Mouse (Mus musculus) heart, embryonic 14.5 days (tissue): ENCODE data around the gene Actr1b. TPM values are rescaled to one million over a fixed set of nuclear protein-coding genes. Genes with fewer than 3 reads are reported as not detected.

ENCODE experiments used
- ATAC-seq: fragments of 200-750 bp; cut with Nextera tagmentation; 2 replicates; pipeline ENCODE4 v1.8.0; 2017; ENCODE audit warnings: low read depth, moderate TSS enrichment; ENCODE audit not compliant: insufficient number of reproducible peaks, insufficient read depth, low FRiP score
- H3K27ac ChIP-seq, 2 experiments: fragments of 200-500 bp in 1 of 2; fragments of 300-500 bp in 1 of 2; sonication (generic) in 1 of 2; replicated peaks in 1 of 2; 2 replicates each; pipeline ENCODE4 v1.5.1; 2012 to 2014; ENCODE audit warnings: low read depth in 2 of 2, low read length in 2 of 2, control low read depth in 1 of 2, mild to moderate bottlenecking in 1 of 2, mixed read lengths in 1 of 2; ENCODE audit not compliant: control insufficient read depth in 1 of 2, insufficient read depth in 1 of 2
- H3K27me3 ChIP-seq: fragments of 300-500 bp; sonication (generic); 2 replicates; pipeline ENCODE4 v1.6.1; 2014; ENCODE audit warnings: mild to moderate bottlenecking, low read length, control low read depth; ENCODE audit not compliant: control insufficient read depth, insufficient read depth
- H3K36me3 ChIP-seq: fragments of 300-500 bp; sonication (generic); 2 replicates; pipeline ENCODE4 v1.6.1; 2014; ENCODE audit warnings: mild to moderate bottlenecking, control low read depth, low read length, mixed read lengths; ENCODE audit not compliant: control insufficient read depth, insufficient read depth
- H3K4me1 ChIP-seq, 2 experiments: fragments of 200-500 bp in 1 of 2; fragments of 300-500 bp in 1 of 2; sonication (generic) in 1 of 2; 2 replicates each; pipeline ENCODE4 v1.6.1; 2012 to 2014; ENCODE audit warnings: low read length in 2 of 2, control low read depth in 1 of 2, mixed read lengths in 1 of 2; ENCODE audit not compliant: control insufficient read depth in 2 of 2, insufficient read depth in 2 of 2
- H3K4me2 ChIP-seq: fragments of 300-500 bp; sonication (generic); 2 replicates; pipeline ENCODE4 v1.6.1; 2014; ENCODE audit warnings: mild to moderate bottlenecking, low read length
- H3K4me3 ChIP-seq, 2 experiments: fragments of 200-500 bp in 1 of 2; fragments of 300-500 bp in 1 of 2; sonication (generic) in 1 of 2; 2 replicates each; pipeline ENCODE4 v1.5.1; 2012 to 2014; ENCODE audit warnings: low read length in 2 of 2, mild to moderate bottlenecking in 2 of 2, control low read depth in 1 of 2, low read depth in 1 of 2, moderate library complexity in 1 of 2; ENCODE audit not compliant: control insufficient read depth in 1 of 2, insufficient read depth in 1 of 2
- H3K9ac ChIP-seq: fragments of 300-500 bp; sonication (generic); 2 replicates; pipeline ENCODE4 v1.6.1; 2014; ENCODE audit warnings: mild to moderate bottlenecking, low read length
- H3K9me3 ChIP-seq: fragments of 300-500 bp; sonication (generic); 2 replicates; pipeline ENCODE4 v1.6.1; 2016; ENCODE audit warnings: low read length, control low read depth; ENCODE audit not compliant: control insufficient read depth
- WGBS: fragments of 180-500 bp; shearing (Covaris S2); extraction: QIAGEN DNeasy Blood & Tissue Kit; methylation state at CpG from one replicate; pipeline ENCODE4 v1.1.7; 2014; 5-methylcytosine and 5-hydroxymethylcytosine counted together
- polyA plus RNA-seq: library from polyadenylated mRNA; unstranded; fragments of >200 nt; fragmentation: Nextera tagmentation; extraction: Ambion mirVana; gene quantifications from 2 replicates; pipeline ENCODE4 v1.2.1, GENCODE M21; 2014

The Actr1b gene
- polyA plus RNA-seq, 1 experiment from 2014 or later = 74.4 TPM

- H3K9ac ChIP-seq = no peak overlapping the region
- H3K27me3 ChIP-seq = no peaks in the 10 kb centered on the region
- no peak overlapping the region for H3K27ac ChIP-seq
- no peaks in the 10 kb centered on the region for H3K9me3 ChIP-seq
- no peak for ATAC-seq
- H3K4me3 ChIP-seq = no peak overlapping the region
- WGBS = 75% methylated on average over 4 of the region's 4 CpGs
- H3K4me1 ChIP-seq = peaks cover 6 to 7% of the 10 kb centered on the region in 2 experiments
- no peaks in the 10 kb centered on the region for H3K36me3 ChIP-seq
- H3K4me2 ChIP-seq = no peak overlapping the region
Measured at GRCm38 (mm10) chr1:36665934-36666333, 48.3 kb downstream of the Actr1b start.

- Histone ChIP-seq H3K4me2 (no peak overlapping the region), H3K9me3 (no peaks in the 10 kb centered on the region), H3K9ac (no peak overlapping the region), H3K4me1 (peaks cover 6 to 7% of the 10 kb centered on the region in 2 experiments), H3K36me3 (no peaks in the 10 kb centered on the region), H3K27ac (no peak overlapping the region), H3K27me3 (no peaks in the 10 kb centered on the region), H3K4me3 (no peak overlapping the region)
- no peak for ATAC-seq
- 66% methylated on average over 11 of the region's 11 CpGs for WGBS
Measured at GRCm38 (mm10) chr1:36665165-36665723, 49.0 kb downstream of the Actr1b start.

DNA sequence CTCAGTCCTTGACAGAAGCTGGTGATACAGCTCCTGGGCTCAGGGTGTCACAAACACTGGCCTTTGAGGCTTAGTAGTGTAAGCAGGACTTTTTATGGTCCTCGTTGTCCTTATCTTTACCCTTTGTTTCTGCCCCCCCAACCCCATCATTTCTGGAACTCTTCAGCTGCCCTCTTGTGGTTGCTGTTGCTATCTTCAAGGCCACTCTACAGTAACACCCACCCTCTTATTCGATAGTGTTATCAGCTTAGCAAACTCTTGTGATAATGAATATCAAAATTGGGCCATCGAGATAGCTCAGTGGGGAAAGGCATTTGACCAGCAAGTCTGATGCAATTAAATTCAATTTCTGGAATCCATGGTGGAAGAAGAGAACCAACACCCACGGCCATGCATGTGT is 49.8 kb downstream of the Actr1b start:
- Histone ChIP-seq H3K9ac (no peak overlapping the region), H3K4me3 (no peak overlapping the region), H3K36me3 (no peaks in the 10 kb centered on the region), H3K4me2 (no peak overlapping the region), H3K27me3 (no peaks in the 10 kb centered on the region), H3K9me3 (no peaks in the 10 kb centered on the region), H3K4me1 (peaks cover 5 to 6% of the 10 kb centered on the region in 2 experiments), H3K27ac (no peak overlapping the region)
- ATAC-seq = no peak
- WGBS = 43% methylated on average over 4 of the region's 4 CpGs

DNA sequence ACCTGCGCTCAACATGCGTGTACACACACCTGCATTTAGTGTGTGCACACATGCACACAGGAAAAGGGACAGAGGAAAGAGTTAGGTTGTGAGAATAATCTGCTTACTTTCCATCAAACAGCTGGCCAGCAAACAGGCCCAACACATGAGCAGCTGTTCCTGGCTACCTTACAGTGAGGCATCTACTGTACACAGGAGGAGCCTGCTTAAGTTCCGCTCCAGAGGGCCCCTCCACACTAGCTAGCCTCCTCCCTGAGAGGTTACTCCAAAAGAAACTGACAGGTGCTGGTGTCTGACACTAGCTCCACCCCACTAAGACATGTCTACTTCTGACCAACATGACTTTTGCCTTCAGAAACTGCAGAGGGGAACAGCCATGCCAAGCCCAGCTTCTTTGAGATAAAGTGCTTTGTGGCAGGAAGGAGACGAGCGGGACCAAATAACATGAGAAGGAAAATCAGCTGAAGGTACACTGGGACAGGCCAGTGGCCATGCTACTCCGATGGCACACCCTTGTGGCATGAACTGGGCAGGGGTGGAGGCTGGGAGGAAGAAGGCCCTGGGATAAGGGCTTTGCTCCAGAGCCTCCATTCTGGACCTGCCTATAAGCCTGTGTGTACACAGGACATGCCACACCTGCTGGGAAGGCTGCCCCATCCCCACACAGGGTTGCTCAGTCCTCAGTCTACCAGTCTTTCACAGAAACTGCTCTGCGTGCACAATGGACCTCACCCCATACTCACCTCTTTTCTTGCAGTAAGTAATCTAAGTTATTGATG is 55.4 kb downstream of the Actr1b start:
- ATAC-seq = no peak
- WGBS = 62% methylated on average over 7 of the region's 7 CpGs
- H3K27me3 ChIP-seq = no peaks in the 10 kb centered on the region
- no peak overlapping the region for H3K4me2 ChIP-seq
- no peak overlapping the region for H3K27ac ChIP-seq
- no peak overlapping the region for H3K9ac ChIP-seq
- peaks cover 2 to 4% of the 10 kb centered on the region in 2 experiments; a peak in 1 of 4 replicates for H3K4me1 ChIP-seq
- H3K36me3 ChIP-seq = no peaks in the 10 kb centered on the region
- H3K4me3 ChIP-seq = no peak overlapping the region
- H3K9me3 ChIP-seq = no peaks in the 10 kb centered on the region

DNA sequence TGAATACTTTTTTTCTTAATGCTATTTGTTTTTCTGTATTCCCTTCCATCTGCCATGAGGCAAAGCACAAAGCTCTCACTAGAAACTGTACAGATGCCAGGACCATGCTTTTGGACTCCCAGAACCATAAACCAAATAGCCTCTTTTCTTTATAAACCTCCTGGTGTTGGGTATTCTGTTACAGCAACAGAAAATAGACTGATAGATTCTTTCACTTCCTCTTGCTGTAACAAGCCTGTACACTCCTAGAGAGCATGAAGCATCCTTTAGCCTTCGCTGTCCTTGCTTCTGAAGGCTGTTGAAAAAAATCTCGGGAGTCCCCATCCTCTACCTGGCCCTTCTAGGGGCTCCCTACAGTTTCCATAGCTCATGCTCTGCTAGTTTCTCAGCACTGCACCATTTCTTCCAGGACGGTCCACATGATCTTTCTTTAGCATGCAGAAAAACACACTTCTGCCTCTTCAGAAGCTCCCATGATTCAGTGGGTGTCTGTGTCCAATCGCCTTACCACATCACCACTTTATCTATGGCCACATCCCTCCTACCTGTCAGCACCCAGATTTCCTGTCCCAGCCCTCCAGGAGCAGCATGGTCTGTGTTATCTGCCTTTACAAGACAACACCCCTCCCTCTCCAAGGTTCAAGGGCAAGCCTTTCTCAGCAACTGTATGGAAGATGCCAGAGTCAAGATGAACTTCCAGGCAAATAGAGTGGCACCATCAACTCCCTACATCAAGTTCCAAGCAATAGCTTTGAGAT is 56.4 kb downstream of the Actr1b start:
- no peak overlapping the region for H3K4me2 ChIP-seq
- no peak overlapping the region for H3K4me3 ChIP-seq
- no peak for ATAC-seq
- no peaks in the 10 kb centered on the region for H3K27me3 ChIP-seq
- 52% methylated on average over 4 of the region's 4 CpGs for WGBS
- no peak overlapping the region for H3K9ac ChIP-seq
- H3K4me1 ChIP-seq = peaks cover 2 to 4% of the 10 kb centered on the region in 2 experiments; a peak in 1 of 4 replicates
- H3K9me3 ChIP-seq = no peaks in the 10 kb centered on the region
- no peaks in the 10 kb centered on the region for H3K36me3 ChIP-seq
- no peak overlapping the region for H3K27ac ChIP-seq

GRCm38 (mm10) chr1:36656233-36656632 is 58.0 kb downstream of the Actr1b start:
- Histone ChIP-seq H3K4me1 (peaks cover 2 to 4% of the 10 kb centered on the region in 2 experiments; a peak in 1 of 4 replicates), H3K27me3 (no peaks in the 10 kb centered on the region), H3K9me3 (no peaks in the 10 kb centered on the region), H3K27ac (no peak overlapping the region), H3K36me3 (no peaks in the 10 kb centered on the region), H3K9ac (no peak overlapping the region), H3K4me3 (no peak overlapping the region), H3K4me2 (no peak overlapping the region)
- no peak for ATAC-seq
- 78% methylated on average over 3 of the region's 3 CpGs for WGBS

GRCm38 (mm10) chr1:36655039-36655438 is 59.2 kb downstream of the Actr1b start:
- Histone ChIP-seq H3K27ac (no peak overlapping the region), H3K27me3 (no peaks in the 10 kb centered on the region), H3K4me2 (no peak overlapping the region), H3K4me1 (peaks cover 2 to 4% of the 10 kb centered on the region in 2 experiments; a peak in 1 of 4 replicates), H3K4me3 (no peak overlapping the region), H3K9ac (no peak overlapping the region), H3K36me3 (no peaks in the 10 kb centered on the region), H3K9me3 (no peaks in the 10 kb centered on the region)
- WGBS = 84% methylated on average over 5 of the region's 5 CpGs
- ATAC-seq = no peak
